Mouse (Mus musculus) cortical plate, adult 2 months (tissue): ENCODE results near the gene Podxl2. TPM values are rescaled to one million over a fixed set of nuclear protein-coding genes. Genes with fewer than 3 reads are reported as not detected.

ENCODE experiments used
- H3K27ac ChIP-seq: fragments of 200-500 bp; 2 replicates; pipeline ENCODE4 v1.5.1; 2012; ENCODE audit warnings: low read length, control low read depth, inconsistent platforms; ENCODE audit not compliant: insufficient read depth
- H3K4me1 ChIP-seq: fragments of 200-500 bp; 2 replicates; pipeline ENCODE4 v1.6.1; 2011; ENCODE audit warnings: low read length; ENCODE audit not compliant: control insufficient read depth, insufficient read depth
- H3K4me3 ChIP-seq: fragments of 200-500 bp; 2 replicates; pipeline ENCODE4 v1.5.1; 2011; ENCODE audit warnings: mild to moderate bottlenecking, low read length, control low read depth; ENCODE audit not compliant: insufficient read depth
- CTCF ChIP-seq: fragments of 200-500 bp; IDR thresholded peaks from 2 replicates; pipeline ENCODE4 v1.5.1; 2011; ENCODE audit warnings: mild to moderate bottlenecking, control low read depth, low read length; ENCODE audit not compliant: insufficient read depth; ENCODE audit errors: extremely low read depth
- POLR2A ChIP-seq: fragments of 200-500 bp; IDR thresholded peaks from 2 replicates; pipeline ENCODE4 v1.6.1; 2011; ENCODE audit warnings: mild to moderate bottlenecking, low read length, control low read depth; ENCODE audit not compliant: insufficient read depth; ENCODE audit errors: extremely low read depth
- polyA plus RNA-seq: library from polyadenylated mRNA; depleted of rRNA; stranded (reverse); fragments of >200 nt; gene quantifications from 2 replicates; pipeline ENCODE4 v1.2.3, GENCODE M21; 2012

Podxl2 gene
- polyA plus RNA-seq, 1 experiment = 381 TPM

GRCm38 (mm10) chr6:88893559-88893958, 18.7 kb upstream of the Podxl2 start:
- no peak overlapping the region for H3K27ac ChIP-seq
- H3K4me3 ChIP-seq = no peak overlapping the region
- H3K4me1 ChIP-seq = no peaks in the 10 kb centered on the region
- TF ChIP-seq CTCF (peak; percentile 88), POLR2A (no peak)

GRCm38 (mm10) chr6:88890832-88891231, 16.0 kb upstream of the Podxl2 start:
- TF ChIP-seq POLR2A (no peak), CTCF (no peak)

GRCm38 (mm10) chr6:88889410-88890042, 14.7 kb upstream of the Podxl2 start:
- Histone ChIP-seq H3K4me3 (no peak overlapping the region), H3K27ac (no peak overlapping the region), H3K4me1 (no peaks in the 10 kb centered on the region)
- TF ChIP-seq CTCF = no peak
- TF ChIP-seq POLR2A = no peak

More at GRCm38 (mm10) chr6:88890832-88891231, 16.0 kb upstream of the Podxl2 start:
- H3K4me3 ChIP-seq = no peak overlapping the region
- H3K4me1 ChIP-seq = no peaks in the 10 kb centered on the region
- no peak overlapping the region for H3K27ac ChIP-seq

- TF ChIP-seq POLR2A (no peak), CTCF (no peak)
- Histone ChIP-seq H3K4me1 (no peaks in the 10 kb centered on the region), H3K4me3 (no peak overlapping the region), H3K27ac (no peak overlapping the region)
These were observed 11.6 kb upstream of the Podxl2 start for GRCm38 (mm10) chr6:88886417-88886967.

- no peaks in the 10 kb centered on the region for H3K4me1 ChIP-seq
- TF ChIP-seq POLR2A (no peak), CTCF (no peak)
- no peak overlapping the region for H3K27ac ChIP-seq
- H3K4me3 ChIP-seq = no peak overlapping the region
These were observed 11.0 kb upstream of the Podxl2 start for GRCm38 (mm10) chr6:88885644-88886416.

GRCm38 (mm10) chr6:88884690-88885089, 9.8 kb upstream of the Podxl2 start:
- TF ChIP-seq CTCF (no peak), POLR2A (no peak)
- Histone ChIP-seq H3K4me1 (no peaks in the 10 kb centered on the region), H3K4me3 (no peak overlapping the region), H3K27ac (no peak overlapping the region)

- Histone ChIP-seq H3K27ac (no peak overlapping the region), H3K4me3 (no peak overlapping the region), H3K4me1 (no peaks in the 10 kb centered on the region)
- TF ChIP-seq CTCF = no peak
- TF ChIP-seq POLR2A = no peak
These were observed 9.4 kb upstream of the Podxl2 start for GRCm38 (mm10) chr6:88884195-88884594.

GRCm38 (mm10) chr6:88881334-88881733, 6.5 kb upstream of the Podxl2 start:
- no peak for TF ChIP-seq CTCF
- TF ChIP-seq POLR2A = no peak
- no peaks in the 10 kb centered on the region for H3K4me1 ChIP-seq
- no peak overlapping the region for H3K27ac ChIP-seq
- H3K4me3 ChIP-seq = no peak overlapping the region

GRCm38 (mm10) chr6:88879471-88879870, 4.6 kb upstream of the Podxl2 start:
- Histone ChIP-seq H3K4me3 (no peak overlapping the region), H3K27ac (no peak overlapping the region), H3K4me1 (no peaks in the 10 kb centered on the region)
- TF ChIP-seq POLR2A (no peak), CTCF (no peak)
